Mouse (Mus musculus) kidney, postnatal 0 days (tissue): ENCODE results near the gene Pgf. TPM values are rescaled to one million over a fixed set of nuclear protein-coding genes. Genes with fewer than 3 reads are reported as not detected.

Source experiments
- ATAC-seq: fragments of 200-750 bp; cut with Nextera tagmentation; replicated peaks from 2 replicates; pipeline ENCODE4 v1.8.0; 2017; ENCODE audit warnings: low read depth, moderate number of reproducible peaks, moderate TSS enrichment, moderate library complexity; ENCODE audit not compliant: low FRiP score
- DNase-seq: peaks from one replicate; pipeline ENCODE4 v3.0.0-alpha.2; 2016; ENCODE audit warnings: low spot score
- H3K27ac ChIP-seq: fragments of 300-500 bp; sonication (generic); 2 replicates; pipeline ENCODE4 v1.5.1; 2014; ENCODE audit warnings: mild to moderate bottlenecking
- H3K27me3 ChIP-seq: fragments of 300-500 bp; sonication (generic); 2 replicates; pipeline ENCODE4 v1.6.1; 2014; ENCODE audit warnings: low read length, mixed read lengths; ENCODE audit not compliant: insufficient read depth
- H3K36me3 ChIP-seq: fragments of 300-500 bp; sonication (generic); 2 replicates; pipeline ENCODE4 v1.6.1; 2014; ENCODE audit warnings: low read length, mixed read lengths; ENCODE audit not compliant: insufficient read depth
- H3K4me1 ChIP-seq: fragments of 300-500 bp; sonication (generic); replicated peaks from 2 replicates; pipeline ENCODE4 v1.6.1; 2014; ENCODE audit warnings: antibody characterized with exemption, low read length, mixed read lengths; ENCODE audit not compliant: insufficient read depth
- H3K4me2 ChIP-seq: fragments of 300-500 bp; sonication (generic); 2 replicates; pipeline ENCODE4 v1.6.1; 2014; ENCODE audit warnings: mild to moderate bottlenecking, low read length, moderate library complexity, mixed read lengths
- H3K4me3 ChIP-seq: fragments of 300-500 bp; sonication (generic); replicated peaks from 2 replicates; pipeline ENCODE4 v1.5.1; 2014; ENCODE audit warnings: low read depth, low read length
- H3K9ac ChIP-seq: fragments of 300-500 bp; sonication (generic); 2 replicates; pipeline ENCODE4 v1.6.1; 2014; ENCODE audit warnings: low read depth, low read length
- H3K9me3 ChIP-seq: fragments of 300-500 bp; sonication (generic); replicated peaks from 2 replicates; pipeline ENCODE4 v1.6.1; 2016; ENCODE audit warnings: low read length, inconsistent platforms, mixed read lengths
- CTCF ChIP-seq: IDR thresholded peaks from 2 replicates; pipeline ENCODE4 v1.5.1; 2016; ENCODE audit warnings: antibody characterized with exemption, low read depth, mild to moderate bottlenecking, moderate library complexity
- WGBS: fragments of 180-500 bp; shearing (Covaris S2); extraction: QIAGEN DNeasy Blood & Tissue Kit; methylation state at CpG from one replicate; pipeline ENCODE4 v1.1.7; 2014; 5-methylcytosine and 5-hydroxymethylcytosine counted together
- polyA plus RNA-seq: library from polyadenylated mRNA; unstranded; fragments of >200 nt; fragmentation: Nextera tagmentation; extraction: Ambion mirVana; gene quantifications from 2 replicates; pipeline ENCODE4 v1.2.1, GENCODE M21; 2015

The Pgf gene
- polyA plus RNA-seq, 1 experiment from 2014 or later: 6.1 TPM

DNA sequence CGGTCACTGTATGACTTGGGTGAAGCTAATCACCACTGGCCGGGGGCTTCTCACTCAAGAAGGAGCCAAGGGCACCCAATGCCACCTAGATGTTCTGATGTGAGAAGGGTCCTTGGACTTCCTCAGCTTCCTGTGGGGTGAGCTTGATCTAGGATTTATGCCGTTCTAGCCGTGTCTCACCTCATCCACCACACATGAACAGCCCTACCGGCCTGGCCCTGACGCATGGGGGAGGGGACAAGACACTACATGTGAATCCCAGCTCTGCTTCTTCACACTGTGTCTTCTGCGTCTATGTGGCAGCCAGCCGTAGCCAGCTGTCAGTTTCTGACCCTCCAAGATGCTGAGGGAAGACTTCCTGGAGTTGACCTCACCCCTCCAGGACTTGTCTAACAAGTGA, 18.8 kb downstream of the Pgf start:
- no peak for DNase-seq
- no peak overlapping the region for H3K9ac ChIP-seq
- TF ChIP-seq CTCF: no peak
- ATAC-seq: no peak
- no peaks in the 10 kb centered on the region for H3K4me1 ChIP-seq
- no peaks in the 10 kb centered on the region for H3K36me3 ChIP-seq
- H3K27ac ChIP-seq: no peak overlapping the region
- WGBS: 83% methylated on average over 8 of the region's 8 CpGs
- H3K4me2 ChIP-seq: no peak overlapping the region
- no peak overlapping the region for H3K4me3 ChIP-seq
- no peaks in the 10 kb centered on the region for H3K9me3 ChIP-seq
- H3K27me3 ChIP-seq: no peaks in the 10 kb centered on the region

DNA sequence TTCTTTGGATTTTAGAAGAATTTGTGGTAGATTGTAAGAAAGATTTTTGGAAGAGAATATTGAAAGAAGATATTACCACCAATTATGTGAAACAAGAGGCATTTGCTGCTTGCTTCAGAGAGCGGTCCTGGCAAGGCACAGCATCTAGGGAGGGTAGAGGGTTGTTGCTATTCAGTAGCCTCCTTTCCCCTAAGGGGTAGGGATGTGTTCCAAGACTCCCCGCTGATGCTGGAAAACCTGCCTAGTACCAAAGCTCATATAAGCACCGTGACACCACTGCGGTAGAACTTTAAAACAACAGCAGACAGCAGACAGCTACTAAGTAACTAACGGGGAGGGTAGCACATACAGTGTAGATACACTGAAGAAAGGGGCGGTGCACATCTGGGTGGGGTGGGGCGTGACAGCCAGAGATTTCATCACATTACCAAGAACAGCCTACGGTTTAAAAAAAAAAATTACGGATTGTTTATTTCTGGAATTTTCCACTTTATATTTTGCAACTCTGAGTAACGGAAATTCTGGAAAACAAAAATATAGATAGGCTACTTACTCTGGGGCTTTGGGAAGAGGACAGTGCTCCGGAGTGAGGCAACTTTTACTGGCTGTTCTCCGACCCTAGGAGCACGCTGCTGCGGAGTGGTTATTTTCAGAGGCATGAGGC, 19.7 kb downstream of the Pgf start:
- DNase-seq (no peak), ATAC-seq (no peak)
- Histone ChIP-seq H3K9me3 (no peaks in the 10 kb centered on the region), H3K36me3 (no peaks in the 10 kb centered on the region), H3K4me3 (no peak overlapping the region), H3K9ac (no peak overlapping the region), H3K27ac (no peak overlapping the region), H3K4me1 (no peaks in the 10 kb centered on the region), H3K27me3 (no peaks in the 10 kb centered on the region), H3K4me2 (no peak overlapping the region)
- 89% methylated on average over 14 of the region's 14 CpGs for WGBS
- TF ChIP-seq CTCF: no peak

DNA sequence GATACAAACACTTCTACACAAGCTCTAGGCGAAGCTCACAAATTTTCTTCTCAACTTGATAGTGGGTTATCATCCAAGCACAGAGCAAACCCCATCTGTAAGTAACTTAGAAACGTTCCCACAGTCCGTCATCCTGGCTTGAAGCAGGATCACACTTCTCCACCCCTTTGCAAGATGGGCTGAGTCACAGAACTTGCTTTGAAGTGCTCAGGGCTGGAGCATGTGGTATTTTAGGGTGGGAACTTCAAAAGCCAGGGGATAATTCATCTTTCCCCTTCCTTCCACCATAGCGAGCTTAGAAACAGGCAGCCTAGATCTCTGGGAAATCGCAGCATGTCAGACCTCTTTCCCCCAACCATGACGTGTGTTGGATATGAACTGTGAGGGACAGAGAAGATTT, 21.3 kb downstream of the Pgf start:
- no peak for TF ChIP-seq CTCF
- no peak for ATAC-seq
- WGBS: 28% methylated on average over 6 of the region's 6 CpGs
- Histone ChIP-seq H3K27ac (no peak overlapping the region), H3K27me3 (no peaks in the 10 kb centered on the region), H3K4me3 (no peak overlapping the region), H3K9ac (no peak overlapping the region), H3K9me3 (no peaks in the 10 kb centered on the region), H3K4me1 (no peaks in the 10 kb centered on the region), H3K36me3 (no peaks in the 10 kb centered on the region), H3K4me2 (no peak overlapping the region)
- no peak for DNase-seq

DNA sequence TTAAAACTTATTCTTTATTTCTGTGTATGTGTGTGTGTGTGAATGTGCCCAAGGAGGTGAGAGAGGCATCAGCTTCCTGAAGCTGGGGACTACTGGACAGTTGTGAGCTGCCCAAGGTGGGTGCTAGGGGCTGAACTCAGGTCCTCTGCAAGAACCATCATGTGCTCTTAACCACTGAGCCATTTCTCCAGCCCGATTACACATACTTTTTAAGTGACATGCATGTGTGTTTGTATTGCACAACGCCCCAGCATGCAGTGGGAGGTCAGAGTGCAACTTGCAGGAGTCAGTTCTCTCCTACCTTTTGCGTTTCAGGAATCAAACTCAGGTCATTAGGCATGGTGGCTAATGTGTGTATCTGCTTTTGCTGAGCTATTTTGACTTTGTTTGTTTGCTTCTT, 24.6 kb downstream of the Pgf start:
- Histone ChIP-seq H3K4me3 (no peak overlapping the region), H3K4me2 (no peak overlapping the region), H3K27ac (no peak overlapping the region), H3K9me3 (no peaks in the 10 kb centered on the region), H3K4me1 (peaks cover 7% of the 10 kb centered on the region; the same call in 1 of the 2 replicates), H3K9ac (no peak overlapping the region), H3K36me3 (no peaks in the 10 kb centered on the region), H3K27me3 (peaks cover 6% of the 10 kb centered on the region)
- DNase-seq (no peak), ATAC-seq (no peak)
- no peak for TF ChIP-seq CTCF
- 70% methylated on average over 3 of the region's 3 CpGs for WGBS

DNA sequence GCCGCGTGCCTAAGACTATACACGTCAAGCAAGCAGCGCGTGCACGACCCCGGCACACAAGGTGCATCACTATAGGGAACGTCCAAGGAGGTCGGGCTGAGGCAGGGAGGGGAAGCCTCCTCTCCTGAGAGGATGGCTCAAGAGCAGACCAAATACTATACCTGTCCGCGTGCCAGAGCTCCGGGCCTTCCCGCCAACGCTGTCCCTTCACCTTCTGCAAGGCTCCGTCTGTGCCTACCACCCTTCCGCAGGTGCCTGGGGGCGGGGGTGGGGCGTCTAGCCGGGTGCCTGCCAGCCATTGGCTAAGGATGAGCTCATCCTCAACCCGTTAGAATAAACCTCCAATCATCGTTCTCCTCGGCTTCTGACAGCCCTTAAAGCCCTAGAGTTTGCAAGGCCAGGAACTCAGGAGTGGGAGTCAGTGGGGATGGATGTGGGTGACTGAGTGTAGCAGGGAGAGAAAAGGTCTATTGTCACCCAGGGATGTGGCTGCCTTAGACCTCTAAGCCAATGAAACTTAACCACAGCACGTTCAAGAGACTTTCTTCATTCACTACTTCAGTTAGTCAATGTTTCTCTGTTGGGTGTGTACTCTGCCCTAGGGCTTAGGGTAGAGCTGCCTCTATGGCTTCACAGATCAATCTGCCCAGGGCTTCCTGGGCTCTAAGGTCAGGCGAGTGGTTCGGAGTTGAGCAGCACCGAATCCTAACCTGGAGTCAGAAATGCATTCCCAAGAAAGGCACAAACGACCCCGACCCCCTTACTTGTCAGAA, 26.4 kb downstream of the Pgf start, which contains the start of gene Rps6kl1:
Gene Rps6kl1, minus strand, starts transcription at position 263 of the 773 bp plus-strand sequence.
- WGBS: 15% methylated on average over 28 of the region's 28 CpGs
- H3K27me3 ChIP-seq: peaks cover 6% of the 10 kb centered on the region
- H3K4me2 ChIP-seq: peak within 1 kb of the TSS; percentile 46
- H3K36me3 ChIP-seq: no peaks in the 10 kb centered on the region
- DNase-seq (no peak), ATAC-seq (peak; percentile 61; the same call in 1 of the 2 replicates)
- TF ChIP-seq CTCF: no peak
- peaks cover 7% of the 10 kb centered on the region; the same call in 1 of the 2 replicates for H3K4me1 ChIP-seq
- 0 out of 2 replicates have a peak within 1 kb of the TSS, but pooled peaks have one; percentile 9 for H3K4me3 ChIP-seq
- H3K27ac ChIP-seq: no peak within 1 kb of the TSS
- no peak within 1 kb of the TSS for H3K9ac ChIP-seq
- no peaks in the 10 kb centered on the region for H3K9me3 ChIP-seq

DNA sequence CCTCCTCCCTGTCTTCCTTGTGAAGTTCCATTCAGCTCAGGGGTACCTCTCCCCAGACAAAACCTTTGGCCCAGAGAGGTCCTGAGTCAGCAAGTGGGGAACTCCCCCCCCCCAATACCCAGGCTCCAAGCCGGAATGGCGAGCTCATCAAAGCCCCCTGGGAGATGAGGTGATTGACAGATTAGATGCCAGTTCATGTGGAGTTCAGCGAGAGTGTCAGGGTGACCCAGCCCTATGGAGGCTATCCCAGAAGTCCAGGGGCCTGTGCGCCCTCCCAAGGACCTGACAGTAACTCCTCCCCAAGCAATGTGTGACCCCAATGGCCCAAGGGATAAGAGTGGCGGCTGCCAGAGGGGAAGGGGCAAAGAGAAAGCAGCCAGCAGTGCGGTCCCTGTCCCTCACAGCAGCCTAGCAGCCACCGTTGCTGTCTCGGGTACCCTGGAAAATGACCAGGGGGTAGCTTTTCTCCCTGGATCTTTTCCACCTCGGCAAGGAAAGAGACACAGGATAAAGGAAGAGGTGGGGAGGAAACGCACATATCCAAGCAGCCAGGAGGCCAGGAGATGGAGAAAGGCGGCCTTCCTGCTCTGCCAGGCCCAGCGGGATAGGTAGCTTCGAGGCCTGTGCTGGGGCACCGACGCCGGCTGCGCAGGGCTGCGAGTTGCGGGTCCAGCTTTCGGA, 27.1 kb downstream of the Pgf start:
- Histone ChIP-seq H3K9me3 (no peaks in the 10 kb centered on the region), H3K27me3 (peaks cover 6% of the 10 kb centered on the region), H3K9ac (no peak overlapping the region), H3K4me2 (peak overlapping the region; percentile 46), H3K4me1 (peaks cover 7% of the 10 kb centered on the region; the same call in 1 of the 2 replicates), H3K4me3 (0 out of 2 replicates have a peak overlapping the region, but pooled peaks have one; percentile 9), H3K27ac (no peak overlapping the region), H3K36me3 (no peaks in the 10 kb centered on the region)
- TF ChIP-seq CTCF: no peak
- DNase-seq (no peak), ATAC-seq (0 out of 2 replicates have a peak, but pooled peaks have one; percentile 11)
- 14% methylated on average over 20 of the region's 20 CpGs for WGBS
